Mouse (Mus musculus): ENCODE measurements at regions not wholly inside any gene's neighbourhood (a gene's known extent, or its start where the extent isn't known, plus 50 kb on each side); places are given as distances from the start of the nearest gene placed in this dataset.

GRCm38 (mm10) chr15:96773656-96774055 lies 74.1 kb upstream of the Slc38a2 start:
- no peak for DNase-seq (ENCODE audit: extremely low spot score)

GRCm38 (mm10) chr15:96772701-96773100 lies 73.2 kb upstream of the Slc38a2 start:
- no peak for DNase-seq (ENCODE audit: extremely low spot score)

GRCm38 (mm10) chr15:96770786-96771185 lies 71.3 kb upstream of the Slc38a2 start:
- DNase-seq (ENCODE audit: extremely low spot score): no peak

GRCm38 (mm10) chr15:96770299-96770698 lies 70.8 kb upstream of the Slc38a2 start:
- DNase-seq (ENCODE audit: extremely low spot score): no peak

GRCm38 (mm10) chr15:96769751-96770150 lies 70.2 kb upstream of the Slc38a2 start:
- DNase-seq (ENCODE audit: extremely low spot score): no peak

GRCm38 (mm10) chr15:96768301-96768993 lies 68.9 kb upstream of the Slc38a2 start:
- DNase-seq (ENCODE audit: extremely low spot score): no peak

- no peak for DNase-seq (ENCODE audit: extremely low spot score)
These were observed 67.7 kb upstream of the Slc38a2 start for GRCm38 (mm10) chr15:96767188-96767587.

GRCm38 (mm10) chr15:96766238-96766637 lies 66.7 kb upstream of the Slc38a2 start:
- DNase-seq (ENCODE audit: extremely low spot score): no peak

GRCm38 (mm10) chr15:96763611-96764010 lies 64.1 kb upstream of the Slc38a2 start:
- no peak for DNase-seq (ENCODE audit: extremely low spot score)

GRCm38 (mm10) chr15:96759078-96759995 lies 59.8 kb upstream of the Slc38a2 start:
- no peak for DNase-seq (ENCODE audit: extremely low spot score)

GRCm38 (mm10) chr15:96757446-96758198 lies 58.1 kb upstream of the Slc38a2 start:
- no peak for DNase-seq (ENCODE audit: extremely low spot score)

- no peak for DNase-seq (ENCODE audit: extremely low spot score)
These were observed 56.9 kb upstream of the Slc38a2 start for GRCm38 (mm10) chr15:96756456-96756855.

- DNase-seq (ENCODE audit: extremely low spot score): no peak
These were observed 56.4 kb upstream of the Slc38a2 start for GRCm38 (mm10) chr15:96755951-96756350.

GRCm38 (mm10) chr15:96755322-96755942 lies 55.9 kb upstream of the Slc38a2 start:
- DNase-seq (ENCODE audit: extremely low spot score): no peak

GRCm38 (mm10) chr15:96754079-96754478 lies 54.5 kb upstream of the Slc38a2 start:
- DNase-seq (ENCODE audit: extremely low spot score): no peak

GRCm38 (mm10) chr15:96752719-96753118 lies 53.2 kb upstream of the Slc38a2 start:
- DNase-seq (ENCODE audit: extremely low spot score): no peak

GRCm38 (mm10) chr15:96752062-96752358 lies 52.5 kb upstream of the Slc38a2 start:
- no peak for DNase-seq (ENCODE audit: extremely low spot score)

- no peak for DNase-seq (ENCODE audit: extremely low spot score)
These were observed 51.9 kb upstream of the Slc38a2 start for GRCm38 (mm10) chr15:96751243-96752061.

- no peak for DNase-seq (ENCODE audit: extremely low spot score)
These were observed 50.2 kb upstream of the Slc38a2 start for GRCm38 (mm10) chr15:96749534-96750256.

Data from embryo, embryonic 9.5 days (tissue).